Mouse (Mus musculus) WW6 (cell line): Measurements from ENCODE around the gene Olfr1442.
"Not testable (repeated sequence)": the region's sequence is repeated elsewhere in the genome, so short reads cannot be mapped to it uniquely, and the experiment has no call there.

Source experiments
- DNase-seq: peaks from one replicate; pipeline ENCODE4 v3.0.0-alpha.2; 2013; ENCODE audit warnings: low read depth, low spot score

Olfr1442 gene

DNA sequence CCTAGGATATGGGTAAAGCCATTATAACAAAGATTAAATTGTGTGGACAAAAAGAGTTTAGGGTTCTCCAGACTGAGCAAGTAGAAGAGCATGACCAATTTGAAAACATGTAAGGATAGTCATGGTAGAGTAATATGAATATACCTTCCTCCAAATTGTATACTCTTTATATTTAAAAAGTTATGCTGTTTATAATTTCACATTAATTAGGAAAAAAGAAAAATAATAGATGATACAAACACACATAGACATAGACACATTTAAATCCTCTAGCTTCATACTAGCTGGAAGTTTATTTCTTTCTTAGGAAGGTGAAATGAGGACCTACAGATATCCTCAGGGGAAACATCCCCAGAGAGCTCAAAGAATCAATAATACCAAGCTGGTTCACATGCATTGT, at the start of gene Olfr1442:
Olfr1442 (plus strand) TSS at position 301 of the 400 bp plus-strand sequence.
- no peak for DNase-seq

- DNase-seq, result no peak
These were observed 37.1 kb upstream of the Olfr1442 start, which contains the start of gene Glyat for GRCm38 (mm10) chr19:12633176-12633575. Gene Glyat, plus strand, starts transcription at chr19:12633308.

- DNase-seq, result no peak
These were observed 36.0 kb upstream of the Olfr1442 start for GRCm38 (mm10) chr19:12634259-12634658.

- no peak for DNase-seq
These were observed 35.3 kb upstream of the Olfr1442 start for GRCm38 (mm10) chr19:12634963-12635362.

DNA sequence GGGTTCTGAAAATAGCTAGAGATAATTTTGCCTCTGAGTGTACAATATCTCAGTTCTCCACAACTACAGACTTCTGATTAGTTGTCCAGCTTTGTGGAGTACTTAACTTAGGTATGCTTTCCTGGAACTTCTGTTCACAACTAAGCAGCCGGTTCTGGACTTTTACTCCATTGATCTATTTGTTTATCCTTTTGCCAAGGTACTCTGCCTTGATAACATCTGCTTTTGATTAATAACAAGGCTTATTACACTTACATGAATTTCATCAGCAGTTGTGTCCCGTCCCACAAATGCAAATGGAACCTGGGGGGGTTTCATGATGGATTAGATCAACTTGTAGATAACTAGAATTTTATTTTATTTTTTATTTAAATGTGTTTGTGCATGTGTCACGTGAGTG, 33.4 kb upstream of the Olfr1442 start:
- DNase-seq, result no peak

DNA sequence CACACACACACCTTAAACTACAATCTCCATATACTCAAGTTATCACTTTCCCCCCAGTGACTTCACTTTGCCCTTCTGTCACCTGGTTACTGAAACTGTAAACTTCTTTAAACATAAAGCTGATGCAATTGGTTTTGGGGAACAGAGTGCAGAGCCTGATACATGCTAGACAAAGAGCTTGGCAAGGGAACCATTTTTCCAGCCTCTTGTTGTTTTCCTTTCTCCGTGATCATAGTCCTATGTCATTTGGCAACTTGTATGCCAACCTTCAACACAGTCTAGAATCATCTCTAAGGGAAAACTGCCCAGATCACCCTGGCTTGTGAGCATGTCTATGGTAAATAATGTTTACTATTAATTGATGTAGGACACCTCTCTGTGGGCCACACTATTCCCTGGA, 32.2 kb upstream of the Olfr1442 start:
- DNase-seq, result no peak

- DNase-seq, result no peak
These were observed 20.7 kb upstream of the Olfr1442 start for GRCm38 (mm10) chr19:12649511-12649910.

DNA sequence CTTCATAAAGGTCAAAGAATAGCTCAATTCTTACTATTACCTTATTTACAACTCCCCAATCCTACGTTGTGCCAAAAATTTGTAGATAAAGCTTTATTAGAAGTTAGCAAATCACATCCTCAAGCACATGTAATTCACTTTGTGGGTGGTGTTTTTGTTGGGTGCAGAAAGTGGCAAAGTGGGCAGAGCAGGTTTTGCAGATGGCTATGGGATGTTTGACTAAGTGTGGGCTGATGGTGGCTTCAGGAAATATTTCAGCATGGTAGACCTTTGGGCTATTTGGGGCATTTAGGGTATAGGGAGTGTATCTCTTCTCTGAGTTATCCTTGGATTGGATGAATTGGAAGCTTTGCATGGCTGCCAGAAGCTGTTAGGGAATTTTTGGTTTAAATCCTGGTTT, 4.1 kb upstream of the Olfr1442 start:
- no peak for DNase-seq

- not testable (repeated sequence) for DNase-seq
These were observed 1.6 kb upstream of the Olfr1442 start for GRCm38 (mm10) chr19:12668601-12669000.

DNA sequence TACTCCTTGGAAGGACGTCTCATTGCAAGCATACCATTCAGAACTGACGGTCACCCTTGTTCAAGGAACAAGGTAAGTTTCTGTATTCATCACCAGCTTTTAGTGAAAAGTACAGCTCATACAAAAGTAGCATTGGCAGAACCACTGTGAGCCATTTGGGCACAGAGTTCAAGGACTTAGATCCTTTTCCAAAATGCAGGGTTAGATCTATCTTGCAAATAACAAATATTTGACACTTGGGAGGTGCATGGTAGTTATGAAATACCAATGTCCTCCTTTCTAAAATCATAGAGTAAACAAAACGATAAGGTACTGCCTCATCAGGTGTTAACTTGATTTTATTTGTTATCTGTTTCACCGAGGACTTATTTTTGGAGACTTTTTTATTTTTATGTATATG, 812 bp downstream of the Olfr1442 start:
- DNase-seq, result no peak

GRCm38 (mm10) chr19:12677812-12678211, 7.6 kb downstream of the Olfr1442 start, which contains the start of gene Olfr1443:
Gene Olfr1443, plus strand, starts transcription at chr19:12678112.
- no peak for DNase-seq

GRCm38 (mm10) chr19:12684638-12685037, 14.4 kb downstream of the Olfr1442 start:
- DNase-seq, result no peak

DNA sequence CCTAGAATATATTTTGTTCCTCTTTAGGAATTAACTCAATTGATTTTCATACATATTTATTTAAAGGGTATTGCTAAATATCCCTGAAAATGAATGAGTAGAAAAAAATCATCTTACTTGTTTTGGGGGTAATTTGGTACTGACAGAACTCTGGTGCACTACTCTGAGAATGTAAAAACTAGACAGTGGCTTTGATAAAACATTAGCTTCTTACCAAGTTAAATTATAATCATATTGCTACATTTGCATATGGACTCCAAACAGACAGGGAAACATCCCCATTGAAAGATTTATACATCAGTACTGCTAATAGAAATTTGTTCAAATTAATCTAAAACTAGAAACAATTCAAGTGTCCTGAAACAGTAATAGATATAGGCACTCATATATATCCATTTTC, 15.0 kb downstream of the Olfr1442 start:
- no peak for DNase-seq

DNA sequence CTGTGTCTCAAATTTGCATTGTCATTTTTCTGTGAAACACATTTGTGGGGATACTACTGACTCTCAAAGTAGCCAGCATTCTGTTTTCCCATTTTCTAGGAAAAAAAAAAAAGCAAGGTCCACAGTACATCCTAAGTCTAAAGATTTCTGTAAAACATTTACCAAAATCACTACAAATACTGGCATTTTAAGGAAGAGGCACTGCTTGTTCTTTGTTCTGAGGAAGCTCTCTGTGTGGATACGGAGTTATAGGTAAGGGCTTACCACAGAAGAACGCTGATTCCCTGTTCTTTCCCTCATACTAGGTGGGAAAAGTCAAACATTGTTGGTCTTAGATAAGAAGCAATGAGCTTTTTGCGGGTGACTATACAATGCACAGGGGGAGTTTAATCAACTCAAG, 25.4 kb downstream of the Olfr1442 start, which contains the start of gene Keg1:
Keg1 (plus strand) TSS at position 197 of the 400 bp plus-strand sequence.
- no peak for DNase-seq

GRCm38 (mm10) chr19:12696221-12696620, 26.0 kb downstream of the Olfr1442 start:
- DNase-seq, result no peak

DNA sequence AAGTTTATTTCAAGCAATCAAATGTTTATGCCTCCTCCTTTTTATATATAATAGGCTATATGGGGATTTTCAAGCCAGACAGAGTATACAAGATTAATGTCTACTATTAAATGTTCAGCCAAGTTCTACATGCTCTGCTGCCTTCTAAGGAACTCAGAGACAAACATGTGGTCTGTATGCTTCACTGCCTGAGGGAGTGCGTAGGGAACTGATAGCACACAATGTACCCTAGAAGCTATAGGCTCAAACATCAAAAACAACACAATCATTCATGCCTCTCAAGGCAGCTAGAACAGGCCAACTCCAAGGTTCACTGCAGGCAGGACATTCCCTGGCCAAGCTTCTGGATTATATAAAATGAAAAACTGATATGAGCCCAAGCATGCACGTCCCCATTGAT, 38.2 kb downstream of the Olfr1442 start:
- no peak for DNase-seq

GRCm38 (mm10) chr19:12708986-12709385, 38.7 kb downstream of the Olfr1442 start:
- DNase-seq, result no peak

DNA sequence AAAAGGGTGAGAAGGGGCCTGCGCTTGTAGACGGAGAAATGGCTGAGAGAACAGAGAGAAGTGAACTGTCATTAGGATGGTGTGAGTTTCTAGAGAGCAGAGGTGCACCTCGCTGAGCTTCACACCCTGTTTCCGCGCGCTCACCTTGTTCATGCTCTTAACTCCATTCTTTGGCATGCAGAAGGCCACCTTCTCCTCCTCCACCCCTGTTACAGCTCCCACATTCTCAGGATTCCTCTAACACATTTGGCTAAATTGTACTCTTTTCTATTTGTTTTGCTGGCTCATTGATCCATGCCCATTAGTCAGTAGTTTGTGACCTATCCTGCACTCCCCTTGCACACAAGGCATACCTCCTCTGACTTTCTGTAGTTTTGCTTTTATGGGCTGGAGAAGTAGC, 49.0 kb downstream of the Olfr1442 start:
- no peak for DNase-seq

GRCm38 (mm10) chr19:12720463-12720862, 50.2 kb downstream of the Olfr1442 start:
- no peak for DNase-seq

- DNase-seq, result not testable (repeated sequence)
These were observed 50.7 kb downstream of the Olfr1442 start for GRCm38 (mm10) chr19:12720919-12721318.

DNA sequence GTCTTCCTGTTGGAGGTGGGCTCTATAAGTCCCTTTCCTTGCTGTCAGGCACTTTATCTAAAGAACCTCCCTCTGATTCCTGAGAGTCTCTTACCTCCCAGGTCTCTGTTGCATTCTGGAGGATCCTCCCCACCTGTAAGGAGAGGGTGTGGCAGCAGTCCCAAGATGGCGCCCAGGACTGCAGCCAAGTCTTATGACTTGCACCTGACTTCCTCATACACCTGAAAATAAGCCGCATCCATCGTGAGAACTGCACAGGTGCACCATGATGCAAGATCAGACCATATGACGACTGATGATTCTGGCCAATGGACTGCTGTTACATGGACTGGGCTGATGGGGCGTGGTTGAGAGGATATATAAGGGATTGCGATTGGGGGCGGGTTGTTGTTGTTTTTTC, 51.4 kb downstream of the Olfr1442 start:
- not testable (repeated sequence) for DNase-seq

DNA sequence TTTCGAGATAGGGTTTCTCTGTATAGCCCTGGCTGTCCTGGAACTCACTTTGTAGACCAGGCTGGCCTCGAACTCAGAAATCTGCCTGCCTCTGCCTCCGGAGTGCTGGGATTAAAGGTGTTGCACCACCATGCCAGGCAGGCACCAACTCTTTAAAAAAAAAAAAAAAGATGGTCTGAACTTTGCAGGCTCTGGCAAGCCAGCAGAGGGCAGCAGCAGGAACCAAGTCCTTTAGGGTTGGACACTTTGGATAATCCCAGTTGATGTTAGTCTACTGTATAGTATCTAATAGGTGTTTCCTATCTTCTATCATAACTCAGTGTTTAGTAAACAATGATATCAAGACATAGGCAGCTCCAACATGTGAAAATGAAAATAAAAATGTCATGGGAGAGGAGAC, 52.1 kb downstream of the Olfr1442 start:
- no peak for DNase-seq

DNA sequence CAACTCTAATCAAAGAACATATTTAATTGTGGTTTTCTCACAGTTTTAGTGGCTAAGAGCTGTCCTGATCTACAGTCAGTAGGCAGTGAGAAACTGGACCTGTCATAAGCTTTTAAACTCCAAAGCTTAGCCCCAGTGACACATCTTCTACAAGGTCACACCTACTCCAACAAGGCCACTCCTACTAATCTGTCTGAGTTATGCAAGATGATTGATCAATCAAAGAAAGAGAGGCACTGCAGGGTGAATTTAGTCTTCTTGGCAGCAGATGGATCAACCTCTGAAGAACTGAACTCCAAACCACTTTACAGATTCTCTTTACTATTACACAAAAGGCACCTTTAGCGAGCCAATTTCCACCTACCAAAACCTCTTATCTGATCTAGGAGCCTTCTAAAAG, 55.6 kb downstream of the Olfr1442 start:
- DNase-seq, result no peak
